Mouse (Mus musculus) 3134 (cell line): ENCODE results near the gene Vav2.
A peak's percentile ranks its signal among the peaks of the same experiment; 100 is the strongest.

Experiments
- DNase-seq: peaks from one replicate; pipeline ENCODE4 v3.0.0-alpha.2; 2011; ENCODE audit warnings: low spot score; ENCODE audit not compliant: insufficient read length; ENCODE audit errors: extremely low read depth

The Vav2 gene

GRCm38 (mm10) chr2:27326357-27326756, 100.5 kb downstream of the Vav2 start:
- DNase-seq: no peak

- no peak for DNase-seq
Measured at GRCm38 (mm10) chr2:27324690-27325089, 102.1 kb downstream of the Vav2 start.

- no peak for DNase-seq
Measured at GRCm38 (mm10) chr2:27321431-27321875, 105.4 kb downstream of the Vav2 start.

GRCm38 (mm10) chr2:27320820-27321219, 106.0 kb downstream of the Vav2 start:
- DNase-seq: no peak

- peak; percentile 61 for DNase-seq
Measured at GRCm38 (mm10) chr2:27318606-27319005, 108.2 kb downstream of the Vav2 start.

- DNase-seq: no peak
Measured at GRCm38 (mm10) chr2:27318197-27318596, 108.6 kb downstream of the Vav2 start.

GRCm38 (mm10) chr2:27316167-27316566, 110.7 kb downstream of the Vav2 start:
- DNase-seq: no peak

GRCm38 (mm10) chr2:27314269-27314668, 112.6 kb downstream of the Vav2 start:
- DNase-seq: no peak

- no peak for DNase-seq
Measured at GRCm38 (mm10) chr2:27312500-27312899, 114.3 kb downstream of the Vav2 start.

- DNase-seq: no peak
Measured at GRCm38 (mm10) chr2:27311606-27312005, 115.2 kb downstream of the Vav2 start.

GRCm38 (mm10) chr2:27310908-27311307, 115.9 kb downstream of the Vav2 start:
- DNase-seq: no peak

- no peak for DNase-seq
Measured at GRCm38 (mm10) chr2:27310221-27310620, 116.6 kb downstream of the Vav2 start.

- no peak for DNase-seq
Measured at GRCm38 (mm10) chr2:27306628-27307027, 120.2 kb downstream of the Vav2 start.

GRCm38 (mm10) chr2:27304741-27305140, 122.1 kb downstream of the Vav2 start:
- DNase-seq: no peak

GRCm38 (mm10) chr2:27304074-27304473, 122.8 kb downstream of the Vav2 start:
- DNase-seq: no peak

GRCm38 (mm10) chr2:27301444-27302111, 125.3 kb downstream of the Vav2 start:
- no peak for DNase-seq

GRCm38 (mm10) chr2:27300725-27301443, 125.9 kb downstream of the Vav2 start:
- DNase-seq: no peak

GRCm38 (mm10) chr2:27296656-27297406, 130.0 kb downstream of the Vav2 start:
- DNase-seq: no peak

GRCm38 (mm10) chr2:27294777-27295176, 132.1 kb downstream of the Vav2 start:
- no peak for DNase-seq

- DNase-seq: peak; percentile 44
Measured at GRCm38 (mm10) chr2:27289019-27289418, 137.8 kb downstream of the Vav2 start.

GRCm38 (mm10) chr2:27286971-27287710, 139.7 kb downstream of the Vav2 start:
- no peak for DNase-seq
